Mouse (Mus musculus): ENCODE measurements around the gene Slc9a9.

DNA sequence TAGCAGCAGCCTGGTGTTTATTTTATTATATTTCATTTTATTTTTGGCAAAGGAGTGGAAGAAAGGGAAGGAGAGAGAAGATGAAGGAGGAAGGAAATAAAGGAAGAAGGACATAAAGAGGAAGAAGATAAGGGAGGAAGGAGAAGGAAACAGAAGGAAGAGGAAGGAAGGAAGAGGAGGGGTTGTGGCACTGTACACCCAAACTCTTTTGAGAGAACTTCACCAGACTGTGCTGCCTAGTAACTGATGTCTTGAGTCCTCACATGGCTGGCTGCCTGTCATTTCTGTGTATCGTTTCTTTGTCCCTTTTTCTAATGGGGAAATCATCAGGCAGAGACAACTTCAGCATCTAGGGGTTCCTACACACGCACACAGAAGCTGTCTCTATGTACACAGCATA, 15.9 kb upstream of the Slc9a9 start:
- TF ChIP-seq CTCF (IDR thresholded peaks at IDR 0.05; ENCODE audit: control insufficient read depth, insufficient read depth, insufficient read length), result no peak
- no peak for TF ChIP-seq MAX (IDR thresholded peaks at IDR 0.05)
- no peak for TF ChIP-seq FOSL1 (IDR thresholded peaks at IDR 0.05; ENCODE audit: insufficient read depth, low read length, poor library complexity, severe bottlenecking)
- no peak for TF ChIP-seq MYOD1 (IDR thresholded peaks at IDR 0.05; ENCODE audit: control insufficient read depth, insufficient read length, low read depth)

All from C2C12 (cell line).